Mouse (Mus musculus) kidney, embryonic 16.5 days (tissue): ENCODE data around the gene Nup210. TPM values are rescaled to one million over a fixed set of nuclear protein-coding genes. Genes with fewer than 3 reads are reported as not detected.

ENCODE experiments used
- ATAC-seq: fragments of 200-750 bp; cut with Nextera tagmentation; 2 replicates; pipeline ENCODE4 v1.8.0; 2017; ENCODE audit warnings: moderate TSS enrichment; ENCODE audit not compliant: low FRiP score, low TSS enrichment
- H3K27ac ChIP-seq: fragments of 300-500 bp; sonication (generic); 2 replicates; pipeline ENCODE4 v1.5.1; 2014; ENCODE audit warnings: low read length
- H3K27me3 ChIP-seq: fragments of 300-500 bp; sonication (generic); 2 replicates; pipeline ENCODE4 v1.6.1; 2014; ENCODE audit warnings: low read length, control low read depth, mixed read lengths; ENCODE audit not compliant: insufficient read depth
- H3K36me3 ChIP-seq: fragments of 300-500 bp; sonication (generic); 2 replicates; pipeline ENCODE4 v1.6.1; 2014; ENCODE audit warnings: low read length, control low read depth, mixed read lengths; ENCODE audit not compliant: insufficient read depth
- H3K4me1 ChIP-seq: fragments of 300-500 bp; sonication (generic); 2 replicates; pipeline ENCODE4 v1.6.1; 2014; ENCODE audit warnings: low read length, control low read depth, mixed read lengths; ENCODE audit not compliant: insufficient read depth
- H3K4me2 ChIP-seq: fragments of 300-500 bp; sonication (generic); replicated peaks from 2 replicates; pipeline ENCODE4 v1.6.1; 2014; ENCODE audit warnings: low read depth, low read length
- H3K4me3 ChIP-seq: fragments of 300-500 bp; sonication (generic); 2 replicates; pipeline ENCODE4 v1.5.1; 2014; ENCODE audit warnings: mild to moderate bottlenecking, low read length
- H3K9ac ChIP-seq: fragments of 300-500 bp; sonication (generic); replicated peaks from 2 replicates; pipeline ENCODE4 v1.6.1; 2014; ENCODE audit warnings: low read length
- H3K9me3 ChIP-seq: fragments of 300-500 bp; sonication (generic); 2 replicates; pipeline ENCODE4 v1.6.1; 2016; ENCODE audit warnings: low read length, control low read depth
- WGBS: fragments of 180-500 bp; shearing (Covaris S2); extraction: QIAGEN DNeasy Blood & Tissue Kit; methylation state at CpG from one replicate; pipeline ENCODE4 v1.1.7; 2014; 5-methylcytosine and 5-hydroxymethylcytosine counted together
- polyA plus RNA-seq: library from polyadenylated mRNA; unstranded; fragments of >200 nt; fragmentation: Nextera tagmentation; extraction: Ambion mirVana; gene quantifications from 2 replicates; pipeline ENCODE4 v1.2.1, GENCODE M21; 2015

Gene Nup210
- polyA plus RNA-seq, 1 experiment from 2014 or later, result 26.4 TPM

DNA sequence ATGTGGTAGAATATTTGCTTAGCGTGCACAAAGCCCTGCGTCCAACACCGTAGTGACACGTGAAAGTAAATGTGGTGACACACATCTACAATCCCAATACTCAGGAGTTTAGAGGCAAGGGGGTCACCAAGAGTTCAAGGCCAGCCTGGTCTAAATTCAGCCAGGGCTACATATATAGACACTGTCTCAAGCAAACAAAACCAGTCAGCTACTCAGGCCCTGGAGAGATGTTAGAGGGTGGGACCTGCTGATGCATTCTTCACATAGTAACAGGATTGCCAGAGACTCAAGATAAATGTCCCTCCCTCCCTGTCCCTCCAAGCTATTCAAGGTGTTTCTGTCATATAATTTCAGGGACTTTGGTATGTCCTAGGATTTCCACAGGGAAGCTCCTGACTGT, 117.5 kb downstream of the Nup210 start:
- H3K4me1 ChIP-seq, result no peaks in the 10 kb centered on the region
- no peaks in the 10 kb centered on the region for H3K9me3 ChIP-seq
- 86% methylated on average over 4 of the region's 4 CpGs for WGBS
- no peaks in the 10 kb centered on the region for H3K36me3 ChIP-seq
- no peak for ATAC-seq
- H3K27me3 ChIP-seq, result no peaks in the 10 kb centered on the region
- no peak overlapping the region for H3K4me3 ChIP-seq
- no peak overlapping the region for H3K27ac ChIP-seq
- H3K9ac ChIP-seq, result no peak overlapping the region
- H3K4me2 ChIP-seq, result no peak overlapping the region

DNA sequence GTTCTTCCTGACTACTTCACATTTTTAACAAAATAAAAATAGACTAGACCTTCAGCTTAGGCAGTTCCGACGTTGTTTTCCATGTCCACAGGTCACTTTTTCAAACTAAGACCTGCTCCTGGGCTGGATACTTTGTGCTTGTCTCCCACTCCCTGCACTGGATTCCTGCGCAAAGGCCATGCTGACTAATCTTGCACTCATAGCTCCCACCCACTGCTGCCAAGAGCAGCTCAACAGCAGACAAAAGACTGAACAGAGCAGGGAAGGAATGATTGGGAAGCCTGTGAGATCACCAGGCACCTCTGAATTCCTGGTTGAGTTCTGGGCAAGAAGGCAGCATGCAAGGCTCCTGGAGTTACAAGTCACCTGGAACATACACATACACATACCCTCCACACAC, 119.6 kb downstream of the Nup210 start:
- ATAC-seq, result no peak
- no peak overlapping the region for H3K4me3 ChIP-seq
- no peaks in the 10 kb centered on the region for H3K4me1 ChIP-seq
- no peaks in the 10 kb centered on the region for H3K27me3 ChIP-seq
- H3K36me3 ChIP-seq, result no peaks in the 10 kb centered on the region
- peaks cover 6% of the 10 kb centered on the region; the same call in 1 of the 2 replicates for H3K9me3 ChIP-seq
- no peak overlapping the region for H3K4me2 ChIP-seq
- no peak overlapping the region for H3K9ac ChIP-seq
- H3K27ac ChIP-seq, result no peak overlapping the region
- 94% methylated on average over 3 of the region's 3 CpGs for WGBS

DNA sequence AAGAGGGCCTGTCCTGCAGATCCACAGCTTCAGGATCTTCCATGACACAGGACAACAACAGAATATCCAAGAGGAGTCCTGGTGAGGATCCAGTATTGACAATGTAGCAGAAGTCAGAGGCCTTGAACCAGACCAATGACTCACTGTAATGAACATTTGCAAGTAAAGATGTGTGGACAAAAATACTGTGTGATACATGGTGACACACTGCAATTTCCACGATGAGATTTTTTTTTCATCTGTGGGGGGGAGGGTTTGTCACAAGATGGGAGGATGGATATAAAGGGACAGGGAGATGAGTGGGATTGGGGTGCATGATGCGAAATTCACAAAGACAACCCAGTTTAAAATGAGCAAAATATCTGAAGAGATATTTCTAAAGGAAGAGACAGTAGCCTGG, 120.4 kb downstream of the Nup210 start:
- no peak for ATAC-seq
- no peak overlapping the region for H3K4me2 ChIP-seq

DNA sequence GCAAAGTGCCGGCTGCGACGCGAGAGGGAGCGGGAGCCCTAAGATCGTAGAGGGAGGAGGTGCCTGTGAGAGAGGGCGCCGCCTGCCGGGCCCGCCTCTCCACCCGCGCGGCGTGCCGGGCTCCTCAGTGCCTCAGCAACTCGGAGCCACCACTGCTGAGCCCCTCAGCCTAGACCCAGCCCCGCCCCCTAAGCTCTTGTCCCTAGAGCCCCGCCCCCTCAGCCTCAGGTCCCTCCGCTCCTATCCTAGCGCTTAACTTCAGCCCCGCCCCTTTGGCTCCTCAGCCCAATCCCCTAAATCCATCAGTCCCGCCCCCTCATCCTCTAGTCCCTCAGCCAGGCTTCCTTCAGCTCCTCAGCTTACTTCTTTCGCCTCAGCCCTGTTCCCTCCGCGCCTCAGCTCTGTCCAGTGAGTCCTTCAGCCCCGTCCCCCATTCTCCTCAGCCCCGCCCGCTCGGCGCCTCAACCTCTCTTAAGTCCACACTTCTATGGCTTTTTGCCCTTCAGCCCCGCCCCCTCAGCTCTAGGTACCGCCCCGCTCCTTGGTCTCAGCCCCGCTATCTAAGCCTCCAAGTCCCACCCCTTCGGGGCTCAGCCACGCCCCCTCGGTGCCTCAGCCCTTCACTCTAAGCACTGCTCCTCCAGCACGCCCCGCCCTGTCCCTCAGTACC, 127.8 kb downstream of the Nup210 start, which contains the start of gene Iqsec1:
Iqsec1 (minus strand) TSS at position 38 of the 670 bp plus-strand sequence.
- H3K9me3 ChIP-seq, result peaks cover 6% of the 10 kb centered on the region; the same call in 1 of the 2 replicates
- under 1% methylated on average over 36 of the region's 39 CpGs for WGBS
- H3K4me2 ChIP-seq, result peak within 1 kb of the TSS; percentile 99
- H3K9ac ChIP-seq, result peak within 1 kb of the TSS; percentile 78
- peaks cover 6% of the 10 kb centered on the region; the same call in 1 of the 2 replicates for H3K27me3 ChIP-seq
- ATAC-seq, result peak; percentile 99
- H3K4me3 ChIP-seq, result peak within 1 kb of the TSS; percentile 69
- peak within 1 kb of the TSS; percentile 63; the same call in 1 of the 2 replicates for H3K27ac ChIP-seq
- no peaks in the 10 kb centered on the region for H3K36me3 ChIP-seq
- peaks cover 12% of the 10 kb centered on the region for H3K4me1 ChIP-seq

More for the DNA sequence above, 120.4 kb downstream of the Nup210 start:
- no peak overlapping the region for H3K27ac ChIP-seq
- H3K4me1 ChIP-seq, result no peaks in the 10 kb centered on the region
- no peaks in the 10 kb centered on the region for H3K27me3 ChIP-seq
- 96% methylated on average over 2 of the region's 2 CpGs for WGBS
- H3K36me3 ChIP-seq, result no peaks in the 10 kb centered on the region
- no peak overlapping the region for H3K4me3 ChIP-seq
- peaks cover 6% of the 10 kb centered on the region; the same call in 1 of the 2 replicates for H3K9me3 ChIP-seq
- no peak overlapping the region for H3K9ac ChIP-seq

DNA sequence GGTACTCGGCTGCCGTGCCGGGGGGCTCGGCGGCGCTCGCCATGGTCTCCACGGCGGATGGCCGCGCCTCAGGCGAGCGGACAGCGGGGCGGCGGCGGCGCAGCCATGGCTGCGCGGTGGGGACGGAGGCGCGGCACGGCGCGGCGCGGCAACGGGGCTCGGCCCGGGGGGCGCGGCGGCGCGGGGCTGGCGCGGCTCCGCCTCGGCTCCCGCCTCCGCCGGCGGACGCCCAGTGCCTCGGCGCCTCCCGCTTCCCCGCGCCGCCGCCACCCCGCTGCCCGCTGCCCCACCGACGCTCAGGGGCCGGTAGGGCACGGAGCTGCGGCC, 128.4 kb downstream of the Nup210 start:
- 0% methylated on average over 34 of the region's 59 CpGs for WGBS
- ATAC-seq, result peak; percentile 10

DNA sequence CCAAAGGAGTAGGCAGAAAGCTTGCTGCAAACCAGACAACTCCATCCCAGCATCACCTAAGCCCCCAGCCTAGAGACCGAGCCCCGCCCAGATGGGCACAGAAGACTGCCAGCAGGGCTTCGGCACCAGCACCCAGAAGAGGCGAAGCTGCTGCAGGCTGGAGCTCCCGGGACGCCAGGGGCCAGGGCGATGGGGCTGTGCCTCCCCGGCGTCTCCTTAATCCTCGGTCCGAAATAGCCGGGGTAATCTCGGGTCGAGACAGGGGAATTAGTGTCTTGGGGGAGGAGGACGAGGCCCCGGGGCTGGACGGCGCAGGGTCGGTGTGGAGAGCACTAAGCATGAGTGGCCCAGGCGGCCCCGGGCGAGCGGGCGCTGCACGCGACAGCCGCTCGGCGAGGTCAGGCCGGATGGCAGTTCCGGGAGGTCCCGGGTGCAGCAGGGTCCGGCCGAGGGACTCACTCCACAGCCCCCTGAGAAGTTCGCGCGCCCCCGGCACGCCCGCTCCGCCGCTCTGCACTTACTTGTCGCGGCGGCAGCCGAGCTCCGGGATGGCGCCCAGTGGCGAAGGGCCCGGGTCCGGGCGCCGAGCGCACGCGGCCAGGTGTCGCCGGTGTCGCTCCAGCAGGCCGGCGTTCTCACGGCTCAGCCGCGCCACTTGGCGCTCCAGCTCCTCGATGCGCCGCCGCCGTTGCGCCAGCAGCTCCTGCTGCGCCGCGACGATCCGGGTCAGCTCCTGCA, 128.9 kb downstream of the Nup210 start:
- Histone ChIP-seq H3K4me2 (peak overlapping the region; percentile 99), H3K9ac (peak overlapping the region; percentile 78), H3K27ac (peak overlapping the region; percentile 49; the same call in 1 of the 2 replicates), H3K27me3 (peaks cover 6% of the 10 kb centered on the region; the same call in 1 of the 2 replicates), H3K4me3 (peak overlapping the region; percentile 69), H3K9me3 (no peaks in the 10 kb centered on the region), H3K36me3 (no peaks in the 10 kb centered on the region), H3K4me1 (peaks cover 12% of the 10 kb centered on the region)
- ATAC-seq, result no peak; the same call in 1 of the 2 replicates
- WGBS, result under 1% methylated on average over 74 of the region's 76 CpGs

More for the DNA sequence above, 128.4 kb downstream of the Nup210 start:
- Histone ChIP-seq H3K27ac (peak overlapping the region; percentile 49; the same call in 1 of the 2 replicates), H3K4me1 (peaks cover 12% of the 10 kb centered on the region), H3K9me3 (peaks cover under 1% of the 10 kb centered on the region; the same call in 1 of the 2 replicates), H3K4me2 (peak overlapping the region; percentile 99), H3K27me3 (peaks cover 6% of the 10 kb centered on the region; the same call in 1 of the 2 replicates), H3K4me3 (peak overlapping the region; percentile 69), H3K9ac (peak overlapping the region; percentile 78), H3K36me3 (no peaks in the 10 kb centered on the region)

DNA sequence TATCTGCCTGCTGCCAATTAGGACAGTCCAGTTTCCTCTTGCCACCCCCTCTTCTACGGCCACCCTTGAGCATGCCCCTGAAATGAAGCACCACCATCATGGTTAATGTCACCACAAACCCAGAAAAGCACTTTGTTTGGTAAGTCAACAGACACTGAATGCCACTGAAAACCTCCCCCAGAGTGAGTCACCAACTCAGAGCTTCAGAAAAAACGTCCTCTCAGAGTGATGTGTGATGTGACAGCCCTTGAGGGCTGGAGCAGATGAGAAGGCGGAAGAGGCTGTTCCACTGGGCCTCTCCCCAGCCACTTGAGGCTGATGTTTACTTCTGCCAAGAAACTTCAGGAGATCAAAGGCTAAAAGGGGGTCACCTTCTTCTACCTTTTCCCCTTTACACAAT, 132.5 kb downstream of the Nup210 start:
- H3K4me2 ChIP-seq, result no peak overlapping the region
- no peak overlapping the region for H3K27ac ChIP-seq
- peaks cover 6% of the 10 kb centered on the region; the same call in 1 of the 2 replicates for H3K27me3 ChIP-seq
- no peaks in the 10 kb centered on the region for H3K36me3 ChIP-seq
- ATAC-seq, result no peak
- no peaks in the 10 kb centered on the region for H3K9me3 ChIP-seq
- H3K4me1 ChIP-seq, result peaks cover 12% of the 10 kb centered on the region
- no peak overlapping the region for H3K9ac ChIP-seq
- no peak overlapping the region for H3K4me3 ChIP-seq
- WGBS, result 39% methylated on average over 3 of the region's 3 CpGs

DNA sequence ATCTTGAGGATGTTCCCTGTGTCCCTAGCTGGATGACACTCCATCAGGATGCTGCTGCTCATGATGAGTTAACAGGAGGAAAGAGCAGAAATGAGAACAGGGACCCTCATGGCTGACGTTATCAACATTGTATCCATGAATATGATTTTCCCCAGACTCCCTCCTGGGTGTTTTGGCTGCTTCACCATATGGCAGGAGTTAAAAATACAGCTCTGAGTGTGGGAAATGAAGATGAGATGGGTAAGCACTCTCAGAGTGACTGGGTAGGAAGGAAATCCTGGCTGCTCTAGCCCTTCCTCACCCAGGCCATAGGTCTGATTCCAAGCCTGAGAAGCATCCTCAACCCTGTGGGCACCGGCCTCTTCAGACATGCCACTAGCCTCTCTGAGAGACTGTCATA, 142.3 kb downstream of the Nup210 start:
- no peaks in the 10 kb centered on the region for H3K4me1 ChIP-seq
- H3K4me3 ChIP-seq, result no peak overlapping the region
- 82% methylated on average over 2 of the region's 2 CpGs for WGBS
- no peaks in the 10 kb centered on the region for H3K9me3 ChIP-seq
- no peak overlapping the region for H3K4me2 ChIP-seq
- no peak overlapping the region for H3K9ac ChIP-seq
- no peaks in the 10 kb centered on the region for H3K27me3 ChIP-seq
- no peaks in the 10 kb centered on the region for H3K36me3 ChIP-seq
- H3K27ac ChIP-seq, result no peak overlapping the region
- no peak for ATAC-seq

DNA sequence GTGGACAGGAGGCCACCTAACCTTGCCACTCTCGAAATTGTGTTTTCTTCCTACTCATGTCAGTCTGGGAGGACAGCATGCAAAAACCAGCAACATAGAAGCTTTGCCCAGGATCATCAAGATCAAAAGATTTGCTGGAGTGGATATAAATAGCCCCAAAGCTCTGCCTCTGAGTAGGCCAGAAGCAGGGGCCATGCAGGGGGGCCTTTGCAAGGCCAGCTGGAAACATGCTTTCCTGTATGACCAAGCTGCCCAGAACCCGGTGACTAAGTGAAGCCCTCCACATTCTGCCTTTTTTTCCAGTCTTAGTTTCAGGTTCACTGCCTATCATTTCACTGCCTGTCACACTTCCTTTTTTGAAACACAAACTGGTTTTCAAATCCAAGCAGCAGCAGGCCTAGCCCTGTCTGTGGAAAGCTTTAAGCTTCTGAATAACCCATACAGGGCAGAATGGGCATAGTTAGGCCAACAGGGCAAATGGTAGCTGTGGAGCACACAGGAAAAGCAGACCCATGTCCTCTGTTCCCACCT, 147.2 kb downstream of the Nup210 start:
- Histone ChIP-seq H3K4me3 (no peak overlapping the region), H3K4me2 (no peak overlapping the region), H3K27ac (no peak overlapping the region; the same call in 1 of the 2 replicates), H3K4me1 (no peaks in the 10 kb centered on the region), H3K9ac (no peak overlapping the region), H3K36me3 (no peaks in the 10 kb centered on the region), H3K27me3 (no peaks in the 10 kb centered on the region), H3K9me3 (no peaks in the 10 kb centered on the region)
- ATAC-seq, result no peak; the same call in 1 of the 2 replicates
- 21% methylated on average over 2 of the region's 2 CpGs for WGBS
